Mouse (Mus musculus) CH12.LX (cell line): Measurements from ENCODE around the gene Slc1a1.

ENCODE experiments used
- CHD2 ChIP-seq: IDR thresholded peaks from 2 replicates; pipeline ENCODE4 v1.6.1; 2011; ENCODE audit warnings: low read length, improper control_type of control experiment
- CTCF ChIP-seq, 2 experiments: IDR thresholded peaks in 1 of 2; conservative IDR thresholded peaks in 1 of 2; 2 replicates each; pipeline ENCODE4 v1.5.1; 2011 to 2012; ENCODE audit warnings: low read depth in 2 of 2, low read length in 2 of 2, improper control_type of control experiment in 1 of 2, inconsistent platforms in 1 of 2, mild to moderate bottlenecking in 1 of 2, moderate library complexity in 1 of 2
- E2F4 ChIP-seq: IDR thresholded peaks from 2 replicates; pipeline ENCODE4 v1.6.1; 2011; ENCODE audit warnings: low read depth, low read length, improper control_type of control experiment; ENCODE audit not compliant: insufficient replicate concordance
- EP300 ChIP-seq: IDR thresholded peaks from 2 replicates; pipeline ENCODE4 v1.6.1; 2011; ENCODE audit warnings: low read length, improper control_type of control experiment
- JUND ChIP-seq: conservative IDR thresholded peaks from 2 replicates; pipeline ENCODE4 v1.6.1; 2011; ENCODE audit warnings: low read depth, low read length, improper control_type of control experiment
- MAX ChIP-seq: IDR thresholded peaks from 2 replicates; pipeline ENCODE4 v1.6.1; 2011; ENCODE audit warnings: low read length, improper control_type of control experiment
- POLR2A ChIP-seq: IDR thresholded peaks from 2 replicates; pipeline ENCODE4 v1.6.1; 2011; ENCODE audit warnings: low read depth, mild to moderate bottlenecking, improper control_type of control experiment, low read length
- UBTF ChIP-seq: IDR thresholded peaks from 2 replicates; pipeline ENCODE4 v1.6.1; 2012; ENCODE audit warnings: low read depth, mild to moderate bottlenecking, inconsistent platforms, low read length, improper control_type of control experiment, moderate library complexity
- USF1 ChIP-seq: IDR thresholded peaks from 2 replicates; pipeline ENCODE4 v1.6.1; 2014; ENCODE audit warnings: low read depth, mild to moderate bottlenecking, inconsistent platforms, low read length, improper control_type of control experiment
- USF2 ChIP-seq: conservative IDR thresholded peaks from 2 replicates; pipeline ENCODE4 v1.6.1; 2011; ENCODE audit warnings: low read depth, low read length, improper control_type of control experiment
- ZNF384 ChIP-seq: IDR thresholded peaks from 2 replicates; pipeline ENCODE4 v1.6.1; 2012; ENCODE audit warnings: low read depth, low read length, improper control_type of control experiment, inconsistent platforms

- TF ChIP-seq CTCF (conservative IDR thresholded peaks at IDR 0.05 in 1 of 2, IDR thresholded peaks at IDR 0.05 in 1 of 2; ENCODE audit: low read depth in 2 of 2, low read length in 2 of 2) (no peak), MAX (no peak), CHD2 (no peak), ZNF384 (no peak), UBTF (no peak), USF2 (no peak), USF1 (no peak), E2F4 (no peak), EP300 (no peak), JUND (no peak), POLR2A (no peak)
Observed at GRCm38 (mm10) chr19:28827697-28828328, 7.0 kb upstream of the Slc1a1 start.
